Mouse (Mus musculus) testis, postnatal 10 days (tissue): ENCODE results near the gene Rbfox2.

ENCODE experiments used
- DNase-seq: peaks from one replicate; pipeline ENCODE4 v3.0.0; 2021; ENCODE audit warnings: low spot score

The Rbfox2 gene

DNA sequence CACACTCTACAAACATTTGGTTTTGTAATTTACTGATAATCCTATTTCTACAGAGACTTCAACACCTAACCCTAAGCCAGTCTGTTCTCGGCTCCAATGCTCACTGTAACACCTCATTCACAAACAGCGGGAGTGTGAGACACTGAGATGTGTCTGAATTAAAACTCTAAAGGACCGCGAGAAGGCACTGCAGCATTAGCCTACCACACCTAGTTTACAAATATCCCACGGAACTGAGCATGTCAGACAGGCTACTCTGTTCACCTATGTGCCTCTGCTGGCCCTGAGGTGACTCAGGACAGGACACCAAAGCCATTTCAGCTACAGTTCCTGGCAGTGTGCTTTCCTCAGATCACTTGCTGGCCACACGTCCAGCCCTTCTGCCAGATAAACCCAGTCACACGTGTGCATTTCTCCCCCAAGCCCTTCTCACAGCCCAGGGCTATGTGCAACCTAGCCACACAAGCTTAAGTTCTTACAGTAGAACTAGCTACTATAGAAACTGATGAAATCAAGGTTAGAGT, 79.9 kb downstream of the Rbfox2 start:
- no peak for DNase-seq

DNA sequence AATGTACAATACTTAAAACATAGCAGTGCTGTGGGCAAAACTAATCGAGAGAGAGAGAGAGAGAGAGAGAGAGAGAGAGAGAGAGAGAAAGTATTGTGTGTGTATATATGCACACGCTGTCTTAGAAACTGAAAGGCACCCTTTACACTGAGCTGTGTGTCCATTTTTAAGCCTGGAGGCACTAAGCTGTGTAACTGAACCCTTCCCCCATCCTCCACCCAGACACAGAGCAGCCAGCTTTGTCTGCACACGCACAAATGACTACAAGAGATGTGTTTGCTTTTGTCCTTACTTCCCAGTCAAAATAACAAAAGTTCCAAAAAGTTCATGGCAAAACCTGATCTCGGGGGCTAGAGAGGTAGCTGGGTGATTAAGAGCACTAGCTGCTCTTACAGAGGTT, 80.9 kb downstream of the Rbfox2 start:
- DNase-seq = no peak

DNA sequence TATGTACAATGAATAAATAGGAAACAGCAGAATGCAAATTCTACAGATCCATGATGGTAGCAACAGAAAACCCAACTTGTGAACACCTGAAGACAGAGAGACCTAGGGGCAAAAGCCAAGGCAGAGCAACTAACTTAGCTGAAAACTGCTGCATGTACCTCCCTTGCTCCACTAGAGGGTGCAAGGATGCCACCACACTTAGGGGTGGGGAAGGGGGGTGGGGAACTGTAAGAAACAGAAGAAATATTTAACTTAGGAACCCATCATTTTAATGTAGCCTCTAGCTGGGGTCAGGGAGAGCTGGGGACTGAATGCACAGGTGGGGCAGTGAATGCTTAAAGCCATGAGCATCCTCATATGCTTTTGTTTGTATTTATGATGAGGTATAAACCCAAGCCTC, 81.5 kb downstream of the Rbfox2 start:
- peak; percentile 45 for DNase-seq

DNA sequence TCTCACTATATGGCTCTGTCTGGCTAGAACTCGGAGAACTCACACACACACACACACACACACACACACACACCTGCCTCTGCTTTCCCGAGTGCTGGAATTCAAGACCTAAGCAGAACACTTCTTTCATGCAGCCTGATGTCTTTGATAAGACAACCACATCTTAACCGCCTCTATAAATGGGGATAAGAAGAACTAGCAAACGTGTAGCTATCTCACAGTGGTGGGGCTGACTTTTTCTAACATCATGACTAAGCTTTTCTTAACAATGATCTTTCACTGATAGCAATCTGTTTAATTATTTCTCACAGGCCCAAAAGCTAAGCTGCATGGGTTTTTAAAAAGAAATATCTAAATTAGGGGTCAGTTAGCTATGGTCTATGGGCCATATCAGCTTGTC, 86.0 kb downstream of the Rbfox2 start:
- no peak for DNase-seq

DNA sequence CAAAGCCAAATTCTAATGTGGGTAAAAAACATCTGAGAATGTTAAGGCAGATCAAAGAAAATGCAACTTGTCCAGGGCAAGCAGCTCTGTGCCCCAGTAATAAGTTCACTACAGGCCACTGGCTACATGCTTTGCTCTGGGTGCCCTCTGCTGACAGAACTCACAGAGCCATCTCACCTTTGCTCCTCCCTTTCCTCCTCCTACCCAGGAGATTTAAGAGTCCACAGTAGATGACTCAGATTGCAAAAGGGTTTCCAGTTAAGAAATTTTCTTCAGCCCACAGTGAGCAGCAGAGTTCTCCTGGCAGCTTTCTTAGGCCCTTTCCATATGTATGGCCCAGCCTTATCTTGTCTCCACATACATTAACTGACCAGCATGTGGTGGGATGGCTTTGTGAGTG, 86.7 kb downstream of the Rbfox2 start:
- DNase-seq = no peak

DNA sequence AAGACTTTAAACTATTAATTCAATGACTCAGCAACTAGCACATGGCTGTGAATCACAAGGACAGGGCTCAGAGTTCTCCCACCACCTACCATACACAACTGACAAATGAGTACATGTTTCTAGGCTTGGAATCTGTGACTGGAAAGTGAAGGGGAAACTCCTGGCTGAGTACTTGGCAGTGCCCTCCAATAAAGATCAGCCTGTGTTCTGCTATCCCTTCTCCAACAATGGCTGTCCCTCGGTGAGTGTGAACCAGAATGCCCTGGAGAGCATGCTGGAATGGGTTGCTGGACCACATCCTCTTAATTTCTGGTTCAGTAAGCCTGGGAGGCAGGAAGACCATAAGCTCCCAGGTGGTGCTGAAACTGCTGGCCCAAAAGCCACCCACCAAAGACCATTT, 87.2 kb downstream of the Rbfox2 start:
- DNase-seq = no peak

DNA sequence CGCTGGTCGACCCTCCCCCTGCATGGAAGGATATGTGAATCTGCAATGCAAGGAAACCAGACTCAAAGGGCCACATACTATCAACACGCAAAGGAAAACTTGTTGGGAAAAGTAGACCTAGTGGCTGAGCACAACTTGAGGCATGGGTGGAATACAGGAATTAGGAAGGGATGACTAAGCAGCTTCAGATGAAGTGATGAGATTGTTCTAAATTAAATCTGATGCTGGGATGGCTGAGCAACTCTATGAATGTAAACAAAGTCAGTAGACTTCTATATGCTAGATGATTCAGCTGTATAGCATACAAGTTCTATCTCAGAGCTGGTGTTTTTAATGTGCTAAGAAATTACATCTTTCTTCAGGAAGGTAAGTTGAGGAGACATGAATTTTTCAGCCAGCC, 88.8 kb downstream of the Rbfox2 start:
- DNase-seq = no peak

DNA sequence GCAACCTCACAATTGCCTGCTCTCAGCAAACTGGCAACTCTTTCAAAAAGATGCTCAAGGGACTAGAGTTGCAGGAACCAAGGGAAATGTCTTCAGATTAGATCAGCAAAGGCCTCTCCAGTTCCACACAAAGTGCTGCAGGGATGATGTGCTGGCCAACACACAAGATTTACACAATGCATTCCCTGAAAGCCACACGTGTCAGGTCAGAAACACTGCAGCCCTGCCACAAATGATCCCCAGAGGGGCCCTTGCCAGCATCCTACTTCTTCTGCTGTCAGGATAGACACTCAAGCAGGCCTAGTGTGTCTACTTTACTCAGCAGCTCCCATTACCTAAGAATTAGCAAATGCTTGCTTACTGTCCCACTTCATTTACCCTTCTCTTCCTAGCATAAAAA, 89.3 kb downstream of the Rbfox2 start:
- no peak for DNase-seq

DNA sequence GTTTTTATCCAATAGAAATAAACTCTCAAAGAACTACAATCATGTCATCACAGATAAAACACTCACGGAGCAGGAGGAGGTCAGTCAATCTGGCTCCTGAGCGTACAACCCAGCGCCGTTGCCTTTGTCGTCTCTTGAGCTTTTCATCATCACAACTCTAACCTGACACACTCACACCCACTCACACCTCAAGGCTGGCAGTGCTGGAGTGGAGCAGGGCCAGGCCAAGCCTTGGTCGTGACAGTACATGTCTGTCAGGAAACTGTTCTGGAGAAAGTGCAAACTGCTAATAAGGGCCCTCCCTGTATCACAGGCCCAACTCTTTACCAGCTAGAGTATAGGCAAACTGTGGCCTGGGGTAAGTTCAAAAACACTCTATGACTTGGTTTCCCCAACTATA, 90.1 kb downstream of the Rbfox2 start:
- DNase-seq = no peak

DNA sequence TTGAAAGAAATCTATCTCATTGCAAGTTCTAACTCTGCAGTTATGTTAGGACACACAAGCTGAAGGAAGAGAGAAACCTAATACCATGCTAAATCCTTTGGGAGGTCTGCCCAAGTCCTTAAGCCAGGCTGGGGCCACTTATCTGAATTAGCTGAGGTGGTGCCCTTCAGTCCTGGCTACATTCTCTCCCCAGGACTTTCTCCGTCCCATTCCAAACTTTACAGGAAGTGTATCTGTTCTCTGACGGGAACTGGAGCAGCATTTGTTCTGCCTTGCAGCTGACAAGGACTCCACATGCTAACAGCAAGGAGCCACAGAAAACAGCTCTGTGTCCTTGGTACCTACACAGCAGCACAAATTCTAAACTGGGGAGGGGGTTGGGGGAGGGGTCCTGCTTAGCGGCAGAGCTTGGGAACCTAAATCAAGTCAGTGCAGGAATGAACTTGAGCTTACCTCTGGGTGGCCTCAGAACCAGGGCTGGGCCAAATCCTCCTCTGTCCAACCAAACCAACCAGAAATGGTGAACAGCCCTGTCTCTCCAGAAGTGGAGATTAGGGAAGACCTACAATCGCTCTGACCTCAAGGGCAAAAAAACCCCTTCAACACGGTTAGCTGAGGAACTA, 91.5 kb downstream of the Rbfox2 start:
- no peak for DNase-seq

DNA sequence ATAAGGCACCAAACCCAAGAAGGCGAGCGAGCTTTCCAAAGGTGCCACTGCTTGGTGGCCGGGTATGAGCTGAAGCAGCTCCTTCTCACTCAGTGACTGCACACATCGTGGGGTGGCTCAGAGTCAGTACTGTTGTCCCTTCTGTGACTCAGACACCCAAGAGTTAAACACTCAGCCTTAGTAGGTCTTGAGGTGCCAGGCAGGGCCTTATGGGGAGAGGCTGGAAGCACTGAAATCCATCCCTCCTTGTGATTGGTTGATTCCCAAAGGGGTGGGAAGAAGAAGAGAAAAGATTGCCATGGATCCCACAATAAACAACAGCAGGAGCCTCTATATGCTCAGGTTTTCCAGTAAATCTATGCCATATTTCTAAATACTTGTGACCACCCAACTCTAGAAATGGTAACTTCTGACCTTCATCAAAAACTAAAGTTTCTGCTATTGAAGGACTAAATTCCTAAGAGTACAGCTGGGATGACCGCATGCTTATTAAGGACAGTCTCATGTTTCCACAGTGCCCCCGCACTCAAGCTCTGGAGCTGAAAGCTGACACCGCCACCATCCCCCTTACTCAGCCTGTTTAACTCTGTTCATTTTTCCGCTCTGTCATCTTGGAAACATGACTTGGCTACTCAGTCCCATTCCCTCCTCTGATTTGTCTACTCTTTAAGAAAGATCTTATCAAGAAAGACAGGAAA, 92.2 kb downstream of the Rbfox2 start:
- no peak for DNase-seq

DNA sequence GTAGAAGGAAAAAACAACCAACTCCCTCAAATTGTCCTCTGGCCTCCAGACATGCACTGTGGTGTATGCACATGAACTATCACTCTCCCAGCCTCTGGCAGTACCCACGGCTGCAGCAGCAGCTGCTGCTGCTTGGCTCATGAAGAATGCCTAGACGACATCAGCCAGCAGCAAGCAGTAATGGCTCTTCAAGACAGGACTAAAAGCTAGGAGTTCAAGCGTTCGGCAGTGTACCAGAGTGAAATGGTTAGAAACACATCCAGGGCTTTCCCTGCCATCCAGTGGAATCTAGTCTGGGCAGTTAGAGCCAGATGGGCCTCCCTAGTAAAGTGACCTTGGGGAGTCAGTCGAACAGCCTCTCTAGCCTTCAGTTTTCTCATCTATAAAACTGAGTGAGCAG, 93.0 kb downstream of the Rbfox2 start:
- no peak for DNase-seq

DNA sequence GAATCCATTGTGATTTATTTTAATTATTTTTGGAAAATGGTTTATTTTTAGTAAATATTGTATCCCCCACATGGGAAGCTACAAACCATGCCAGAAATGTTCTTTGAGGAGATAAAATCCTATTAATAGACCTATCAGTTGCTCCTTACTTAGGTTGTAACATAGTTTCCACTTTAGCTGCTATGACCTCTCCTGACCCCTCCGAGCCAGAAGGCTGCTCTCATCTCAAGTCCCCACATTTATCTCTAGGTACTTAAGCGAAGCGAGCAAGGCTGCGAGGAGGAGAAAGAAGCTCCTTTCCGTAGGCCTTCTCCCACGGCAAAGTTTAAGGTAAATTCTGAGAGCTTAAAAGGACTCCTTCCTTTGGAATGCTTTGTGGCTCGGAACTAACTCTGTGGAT, 94.0 kb downstream of the Rbfox2 start:
- DNase-seq = no peak

DNA sequence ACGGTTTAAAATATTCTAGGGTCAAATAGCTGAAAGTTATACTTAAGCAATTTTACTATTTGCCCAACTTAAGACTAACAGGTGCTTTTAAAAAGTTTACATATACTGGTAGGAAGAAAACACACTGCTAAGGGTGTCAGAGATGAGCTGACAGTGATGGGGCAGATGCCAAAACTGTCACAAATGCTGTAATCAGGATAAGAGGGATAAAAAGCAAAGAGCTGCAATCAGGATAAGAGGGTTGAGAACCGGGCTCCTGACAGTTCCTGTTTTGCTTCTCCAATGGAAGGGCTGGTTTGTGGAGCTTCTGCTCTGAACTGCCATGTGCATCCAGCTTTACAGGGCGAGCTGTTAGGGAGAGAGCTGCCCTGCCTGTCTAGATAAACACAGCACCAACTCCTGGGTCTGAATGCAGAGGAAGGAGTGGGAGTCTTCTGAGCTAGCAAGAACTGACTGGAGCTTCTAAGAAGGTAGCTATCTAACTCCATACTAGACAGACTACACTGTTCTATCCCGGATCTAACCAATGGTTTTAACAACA, 94.5 kb downstream of the Rbfox2 start:
- DNase-seq = no peak

DNA sequence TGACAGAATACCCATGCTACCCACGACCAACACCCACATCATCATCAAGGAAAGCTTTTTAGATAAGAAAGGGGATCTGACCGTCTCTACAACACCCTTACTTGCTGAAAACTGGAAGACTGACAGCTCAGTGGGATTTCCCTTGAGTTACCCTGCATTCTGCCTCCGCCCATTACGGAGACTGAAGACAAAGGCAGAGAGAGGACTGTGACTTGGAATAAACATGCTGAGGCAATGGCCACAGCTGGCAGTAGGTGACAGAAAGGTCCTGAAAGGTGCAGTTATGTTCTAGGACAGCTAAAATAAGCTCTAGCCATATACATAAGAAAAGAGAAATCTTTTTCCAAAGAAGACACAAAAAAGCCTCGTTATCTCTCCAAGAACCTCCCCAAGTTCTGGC, 99.8 kb downstream of the Rbfox2 start:
- no peak for DNase-seq

DNA sequence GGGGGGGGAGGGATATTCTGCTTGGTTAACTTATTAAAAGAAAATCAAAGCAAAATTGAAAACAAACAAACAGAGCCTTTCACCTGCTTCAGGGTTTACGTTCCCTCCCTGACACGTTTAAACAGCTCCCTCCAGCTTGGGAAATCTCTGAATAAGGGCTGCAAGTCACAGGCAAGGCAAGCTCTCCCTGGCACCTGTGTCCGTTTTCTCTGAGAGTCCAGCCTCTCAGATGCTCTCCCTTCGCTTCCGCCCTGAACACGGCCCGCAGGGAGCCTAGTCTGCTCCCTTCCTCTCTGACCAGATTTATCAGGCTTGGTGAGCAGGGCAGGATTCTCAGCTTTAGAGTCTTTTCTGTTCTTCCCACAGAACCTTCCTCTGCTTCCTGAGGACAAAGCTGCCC, 101.9 kb downstream of the Rbfox2 start:
- DNase-seq = no peak

DNA sequence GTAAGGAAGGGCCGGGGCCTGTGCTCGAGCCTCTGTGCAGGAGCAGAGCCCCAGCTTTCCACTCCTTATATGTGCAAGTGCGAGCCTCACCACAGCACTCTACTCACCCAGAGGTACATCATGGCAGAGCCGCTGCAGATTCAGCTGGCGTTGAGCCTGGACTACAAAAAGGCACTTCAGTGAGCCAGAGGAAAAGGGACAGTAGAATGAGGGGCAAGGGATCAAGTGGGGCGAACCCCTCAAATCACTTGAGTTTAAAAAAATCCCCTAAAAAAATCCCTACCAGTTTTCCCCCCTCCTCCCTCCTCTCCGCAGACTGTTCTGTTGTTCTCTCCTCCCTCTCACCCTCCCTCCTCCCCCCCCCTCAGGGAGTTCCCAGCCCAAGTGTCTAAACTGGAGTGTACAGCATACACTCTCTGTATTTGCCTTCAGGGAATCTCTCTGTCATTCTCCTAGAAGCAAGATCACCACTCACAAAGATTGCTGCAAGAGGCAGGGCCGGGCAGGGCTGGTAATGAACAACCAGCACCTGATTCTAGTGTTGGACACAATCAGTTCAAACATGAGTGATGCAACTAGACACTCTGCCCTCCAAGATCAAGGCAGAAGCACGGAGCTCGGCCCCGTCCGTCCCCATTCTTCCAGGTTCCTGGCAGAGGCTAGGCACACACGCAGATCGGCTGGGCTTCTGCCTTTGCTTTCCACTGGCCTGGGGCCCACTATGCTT, 103.4 kb downstream of the Rbfox2 start:
- DNase-seq = no peak

DNA sequence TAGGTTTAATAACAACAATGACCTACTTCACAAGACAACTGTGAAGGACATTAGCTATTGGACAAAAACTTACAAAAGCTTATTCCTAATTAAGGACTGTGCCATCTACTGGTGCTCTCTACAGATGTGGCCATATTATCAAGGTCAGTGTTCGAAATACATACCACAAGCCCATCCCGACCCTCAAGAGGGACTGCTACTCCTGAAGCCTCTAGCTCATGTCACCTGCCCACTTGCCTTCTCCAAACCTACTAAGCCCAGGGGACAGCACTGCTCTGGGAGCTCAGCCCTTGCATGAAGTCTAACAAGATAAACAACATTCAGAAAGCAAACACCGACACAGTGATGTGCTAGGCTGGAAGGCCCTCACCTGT, 103.9 kb downstream of the Rbfox2 start:
- no peak for DNase-seq

DNA sequence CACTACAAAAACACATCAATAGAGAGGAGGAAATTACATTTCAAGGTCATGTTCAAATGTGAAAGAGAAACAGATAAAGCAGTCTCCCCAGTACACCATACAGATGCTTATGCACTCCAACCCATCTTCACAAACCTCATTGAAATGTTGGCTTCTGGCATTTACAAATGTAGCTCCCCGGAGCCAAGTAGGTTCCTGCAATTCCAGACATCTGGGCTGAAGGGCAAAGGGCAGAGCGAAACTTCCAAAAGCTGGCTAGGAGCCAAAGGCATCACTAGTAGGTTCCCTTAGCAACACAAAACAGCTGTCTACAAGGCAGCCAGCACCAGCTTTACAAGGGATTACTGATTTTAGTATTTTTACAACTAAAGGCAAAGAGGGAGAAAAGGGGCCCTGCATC, 104.6 kb downstream of the Rbfox2 start:
- peak; percentile 60 for DNase-seq

DNA sequence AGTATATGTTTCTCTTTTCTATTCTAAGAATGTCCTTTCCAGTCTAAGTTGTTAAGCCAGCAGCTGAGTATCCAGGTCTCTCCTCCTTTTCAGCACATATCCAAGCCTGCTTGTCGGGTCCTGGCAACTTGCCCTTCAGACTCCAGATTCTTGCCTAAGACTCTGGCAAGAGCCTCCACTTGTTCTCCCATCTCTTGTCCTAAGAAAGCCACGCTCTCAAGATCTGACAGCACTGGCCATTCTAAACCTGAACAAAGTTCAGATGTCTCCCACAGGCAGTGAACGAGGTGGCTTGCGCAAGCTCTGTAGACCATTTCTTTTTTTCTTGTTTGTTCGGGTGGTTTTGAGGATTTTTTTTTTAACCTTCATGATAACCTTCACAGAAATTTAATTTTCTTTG, 110.0 kb downstream of the Rbfox2 start:
- peak; percentile 64 for DNase-seq

DNA sequence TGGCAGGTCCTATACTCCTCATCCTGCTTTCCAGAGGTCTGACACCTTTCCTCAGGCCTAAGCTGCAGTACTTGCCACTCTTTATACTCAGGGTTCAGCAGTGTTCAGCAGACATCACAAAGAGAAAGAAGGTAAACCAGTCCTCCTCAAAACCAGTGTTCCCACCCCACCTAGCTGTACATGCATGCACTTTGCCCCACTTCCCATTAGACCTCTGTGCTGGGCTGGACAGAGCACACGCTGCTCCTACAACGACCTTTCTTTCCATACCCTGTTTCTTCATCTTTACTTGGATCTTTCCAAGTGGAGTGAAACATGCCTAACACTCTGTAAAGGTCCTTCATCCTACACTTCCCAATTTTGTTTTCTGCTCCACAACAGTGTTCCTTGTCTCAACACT, 110.8 kb downstream of the Rbfox2 start:
- DNase-seq = no peak

DNA sequence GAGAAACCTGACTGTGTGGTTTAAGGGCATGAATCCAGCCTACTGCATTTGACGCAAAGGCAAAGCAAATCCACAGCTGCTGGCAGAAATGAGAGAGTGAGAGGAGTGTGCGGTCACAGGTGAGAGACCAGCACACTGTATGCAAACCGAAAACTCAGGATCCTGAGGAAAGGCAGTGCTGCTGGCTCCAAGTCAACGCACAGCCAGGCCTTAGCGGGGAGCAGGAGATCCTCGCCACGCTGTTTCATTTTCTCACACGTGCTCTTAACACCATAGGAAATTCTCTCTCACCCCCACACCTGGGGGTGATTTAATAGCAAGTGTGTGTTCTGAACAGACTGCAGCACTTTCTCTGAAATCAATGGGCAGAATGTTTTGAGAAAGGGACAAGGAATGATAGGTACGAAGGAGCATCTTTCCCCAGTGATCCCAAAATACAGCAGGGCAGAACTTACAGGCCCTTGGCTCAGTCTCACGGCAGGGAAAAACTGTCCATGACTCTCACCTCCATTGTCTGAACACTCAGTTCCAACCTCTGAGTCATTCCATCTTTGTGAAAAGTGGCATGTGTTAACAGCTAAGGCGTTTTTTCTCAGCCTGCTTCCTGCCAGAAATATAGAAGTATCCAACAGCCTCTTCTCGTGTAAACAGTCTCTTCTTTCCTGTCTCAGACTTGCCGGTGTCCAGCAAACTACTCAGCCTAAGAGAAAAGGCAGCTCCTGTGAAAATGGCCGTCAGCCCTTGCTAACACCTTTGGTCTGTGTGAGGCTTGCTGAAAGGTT, 114.5 kb downstream of the Rbfox2 start:
- no peak for DNase-seq
